Mouse (Mus musculus) cortical plate, adult 2 months (tissue): ENCODE measurements around the gene Ptprt.

ENCODE experiments used
- CTCF ChIP-seq: fragments of 200-500 bp; IDR thresholded peaks from 2 replicates; pipeline ENCODE4 v1.5.1; 2011; ENCODE audit warnings: mild to moderate bottlenecking, control low read depth, low read length; ENCODE audit not compliant: insufficient read depth; ENCODE audit errors: extremely low read depth
- POLR2A ChIP-seq: fragments of 200-500 bp; IDR thresholded peaks from 2 replicates; pipeline ENCODE4 v1.6.1; 2011; ENCODE audit warnings: mild to moderate bottlenecking, low read length, control low read depth; ENCODE audit not compliant: insufficient read depth; ENCODE audit errors: extremely low read depth

DNA sequence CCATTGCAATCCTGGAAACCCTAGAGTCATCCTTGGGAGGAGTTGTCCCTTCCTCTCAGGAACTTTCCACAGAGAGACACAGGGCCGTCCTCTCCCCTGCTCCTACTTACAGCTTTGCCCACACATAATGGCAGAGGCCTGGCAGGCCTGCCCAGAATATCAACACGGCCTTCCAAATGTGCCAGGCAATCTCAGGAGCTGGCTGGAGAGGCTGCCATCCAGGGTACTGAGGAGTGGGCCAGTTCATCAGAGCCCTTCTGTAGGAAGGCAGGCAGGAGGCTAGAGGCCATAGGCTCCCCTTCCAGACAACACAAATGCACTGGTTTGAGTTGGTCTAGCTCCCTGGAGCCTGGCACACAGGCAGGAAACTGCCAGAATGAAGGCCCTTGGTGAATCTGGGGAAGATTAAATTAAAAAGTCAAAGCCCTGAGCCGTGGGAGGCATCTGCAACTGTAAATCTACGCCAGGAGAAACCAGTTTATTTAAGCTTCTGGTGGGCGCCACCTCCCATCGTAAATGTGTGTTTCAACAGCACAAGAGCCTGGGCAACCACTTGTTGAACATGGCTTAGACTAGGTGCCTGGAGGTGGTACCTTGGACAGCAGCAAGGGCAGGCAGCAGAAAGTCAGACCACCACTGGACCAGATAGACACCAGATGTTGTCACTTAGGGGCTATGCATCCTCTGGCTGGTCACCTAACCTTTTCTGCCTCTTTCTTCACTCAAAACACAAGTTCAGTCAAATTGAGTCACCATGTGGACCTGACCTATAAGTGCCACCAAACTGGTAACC, 92.4 kb downstream of the Ptprt start:
- TF ChIP-seq POLR2A (no peak), CTCF (no peak)
